Mouse (Mus musculus) hindbrain, embryonic 14.5 days (tissue): ENCODE measurements around the gene Hpse. TPM values are rescaled to one million over a fixed set of nuclear protein-coding genes. Genes with fewer than 3 reads are reported as not detected.

Experiments used
- ATAC-seq: fragments of 200-750 bp; cut with Nextera tagmentation; 2 replicates; pipeline ENCODE4 v1.8.0; 2017; ENCODE audit warnings: moderate number of reproducible peaks, mild to moderate bottlenecking, moderate TSS enrichment, moderate library complexity; ENCODE audit not compliant: low FRiP score
- DNase-seq: peaks from one replicate; pipeline ENCODE4 v3.0.0-alpha.2; 2015; ENCODE audit warnings: low spot score
- H3K27ac ChIP-seq: fragments of 300-500 bp; sonication (generic); 2 replicates; pipeline ENCODE4 v1.5.1; 2014; ENCODE audit warnings: mild to moderate bottlenecking, moderate library complexity
- H3K27me3 ChIP-seq: fragments of 300-500 bp; sonication (generic); 2 replicates; pipeline ENCODE4 v1.6.1; 2014; ENCODE audit warnings: mild to moderate bottlenecking, low read length, mixed read lengths; ENCODE audit not compliant: control insufficient read depth, insufficient read depth
- H3K36me3 ChIP-seq: fragments of 300-500 bp; sonication (generic); replicated peaks from 2 replicates; pipeline ENCODE4 v1.6.1; 2014; ENCODE audit not compliant: control insufficient read depth, insufficient read depth
- H3K4me1 ChIP-seq: fragments of 300-500 bp; sonication (generic); replicated peaks from 2 replicates; pipeline ENCODE4 v1.6.1; 2014; ENCODE audit warnings: antibody characterized with exemption, low read length, mixed read lengths; ENCODE audit not compliant: control insufficient read depth, insufficient read depth
- H3K4me2 ChIP-seq: fragments of 300-500 bp; sonication (generic); replicated peaks from 2 replicates; pipeline ENCODE4 v1.6.1; 2014; ENCODE audit warnings: mild to moderate bottlenecking, moderate library complexity
- H3K4me3 ChIP-seq: fragments of 300-500 bp; sonication (generic); replicated peaks from 2 replicates; pipeline ENCODE4 v1.5.1; 2014; ENCODE audit warnings: mild to moderate bottlenecking, low read length
- H3K9ac ChIP-seq: fragments of 300-500 bp; sonication (generic); 2 replicates; pipeline ENCODE4 v1.6.1; 2014
- H3K9me3 ChIP-seq: fragments of 300-500 bp; sonication (generic); 2 replicates; pipeline ENCODE4 v1.6.1; 2016; ENCODE audit warnings: low read length; ENCODE audit not compliant: control insufficient read depth
- WGBS: fragments of 180-500 bp; shearing (Covaris S2); extraction: QIAGEN DNeasy Blood & Tissue Kit; methylation state at CpG from one replicate; pipeline ENCODE4 v1.1.7; 2014; 5-methylcytosine and 5-hydroxymethylcytosine counted together
- polyA plus RNA-seq: library from polyadenylated mRNA; unstranded; fragments of >200 nt; fragmentation: Nextera tagmentation; extraction: Ambion mirVana; gene quantifications from 2 replicates; pipeline ENCODE4 v1.2.1, GENCODE M21; 2014

The Hpse gene
- polyA plus RNA-seq, result 0.41 and 0.65 TPM in 2 replicates

DNA sequence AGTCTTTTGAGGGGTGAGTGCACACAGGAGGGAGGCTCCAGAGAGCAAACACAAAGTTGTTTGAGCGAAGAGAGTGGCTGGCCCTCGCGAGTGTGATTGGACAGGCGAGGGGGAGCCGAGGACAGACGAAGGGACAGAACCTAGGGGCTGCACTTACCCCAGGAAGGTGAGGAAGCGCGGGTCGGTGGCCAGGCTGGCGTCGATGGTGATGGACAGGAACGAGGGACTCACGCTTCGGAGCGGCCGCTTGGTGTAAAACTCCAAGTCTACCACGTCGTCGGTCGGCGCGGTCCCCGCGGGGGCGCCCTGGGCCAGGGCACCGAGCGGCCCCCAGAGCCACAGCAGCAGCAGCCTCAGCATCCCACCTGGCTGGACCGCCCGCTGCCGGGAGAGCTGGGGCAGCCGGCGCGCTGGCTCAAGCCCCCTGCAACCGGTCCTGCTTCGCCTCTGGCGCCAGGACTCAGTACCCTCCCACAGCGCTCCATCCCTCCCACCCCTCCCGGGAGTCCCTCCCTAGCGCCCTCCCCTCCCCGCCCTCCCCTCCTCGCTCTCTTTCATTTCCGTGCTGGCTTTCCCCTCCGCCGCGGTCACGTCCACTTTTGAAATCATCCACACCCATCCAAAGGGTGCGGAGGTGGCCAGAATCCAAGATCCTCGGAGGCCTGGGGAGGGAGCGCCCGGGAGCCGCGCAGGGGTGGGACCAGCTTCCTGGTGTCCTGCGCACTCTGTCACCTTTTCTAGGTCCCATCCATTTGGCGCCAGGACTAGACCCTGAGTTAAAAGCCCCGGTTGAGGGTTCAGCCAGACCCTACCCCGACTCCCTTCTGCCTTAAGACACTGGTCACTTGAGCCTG lies at the start of gene Hpse:
Hpse (minus strand) TSS at position 482 of the 854 bp plus-strand sequence.
- Histone ChIP-seq H3K4me3 (peak within 1 kb of the TSS; percentile 40), H3K9ac (peak within 1 kb of the TSS; percentile 43), H3K4me2 (peak within 1 kb of the TSS; percentile 97), H3K4me1 (peaks cover 9% of the 10 kb centered on the region; the same call in 1 of the 2 replicates), H3K27me3 (peaks cover 29% of the 10 kb centered on the region), H3K9me3 (no peaks in the 10 kb centered on the region), H3K36me3 (no peaks in the 10 kb centered on the region), H3K27ac (no peak within 1 kb of the TSS)
- WGBS, result under 1% methylated on average over 51 of the region's 56 CpGs
- DNase-seq (no peak), ATAC-seq (peak; percentile 43; the same call in 1 of the 2 replicates)

GRCm38 (mm10) chr5:100766026-100766425 lies 46.5 kb upstream of the Hpse start:
- H3K4me2 ChIP-seq, result no peak overlapping the region
- H3K27ac ChIP-seq, result no peak overlapping the region
- whole genome bisulfite sequencing, result 97% methylated on average over 7 of the region's 7 CpGs
- H3K27me3 ChIP-seq, result no peaks in the 10 kb centered on the region
- no peak for DNase-seq
- H3K4me1 ChIP-seq, result no peaks in the 10 kb centered on the region
- no peak overlapping the region for H3K9ac ChIP-seq
- no peak for ATAC-seq
- peaks cover 92% of the 10 kb centered on the region for H3K36me3 ChIP-seq
- H3K4me3 ChIP-seq, result no peak overlapping the region
- no peaks in the 10 kb centered on the region for H3K9me3 ChIP-seq

DNA sequence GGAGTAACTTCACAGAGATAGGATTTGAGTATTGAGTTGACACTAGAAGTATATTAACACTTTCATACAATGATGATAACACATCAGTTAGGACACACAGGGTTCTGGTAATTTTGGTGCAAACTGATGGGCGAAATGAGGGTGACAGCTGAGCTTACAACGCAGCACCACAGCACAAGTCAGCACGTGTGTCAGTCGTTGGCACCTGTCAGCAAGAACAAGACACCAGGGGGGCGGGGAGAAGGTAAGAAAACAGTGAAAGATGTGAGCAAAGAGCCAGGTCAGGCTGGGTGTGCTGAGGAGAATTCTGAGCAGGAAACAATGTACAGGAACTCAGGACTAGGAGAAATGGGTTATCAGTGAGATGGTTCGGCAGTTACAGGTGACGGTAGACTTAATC lies 42.2 kb upstream of the Hpse start:
- no peak overlapping the region for H3K4me3 ChIP-seq
- H3K27me3 ChIP-seq, result no peaks in the 10 kb centered on the region
- no peak for ATAC-seq
- DNase-seq, result no peak
- H3K36me3 ChIP-seq, result peaks cover 56% of the 10 kb centered on the region
- H3K4me1 ChIP-seq, result no peaks in the 10 kb centered on the region
- no peak overlapping the region for H3K27ac ChIP-seq
- H3K4me2 ChIP-seq, result no peak overlapping the region
- no peaks in the 10 kb centered on the region for H3K9me3 ChIP-seq
- 96% methylated on average over 7 of the region's 7 CpGs for WGBS
- H3K9ac ChIP-seq, result no peak overlapping the region

- Histone ChIP-seq H3K4me1 (no peaks in the 10 kb centered on the region), H3K9me3 (no peaks in the 10 kb centered on the region), H3K27ac (no peak overlapping the region), H3K4me3 (no peak overlapping the region), H3K9ac (no peak overlapping the region), H3K27me3 (no peaks in the 10 kb centered on the region), H3K4me2 (no peak overlapping the region), H3K36me3 (peaks cover 41% of the 10 kb centered on the region)
- WGBS, result 79% methylated on average over 10 of the region's 10 CpGs
- ATAC-seq (no peak), DNase-seq (no peak)
Measured at GRCm38 (mm10) chr5:100760049-100760663, 40.6 kb upstream of the Hpse start.

- Histone ChIP-seq H3K9ac (no peak overlapping the region), H3K4me2 (no peak overlapping the region), H3K27ac (no peak overlapping the region), H3K36me3 (peaks cover 21% of the 10 kb centered on the region), H3K27me3 (no peaks in the 10 kb centered on the region), H3K9me3 (no peaks in the 10 kb centered on the region), H3K4me3 (no peak overlapping the region), H3K4me1 (no peaks in the 10 kb centered on the region)
- WGBS, result 95% methylated on average over 5 of the region's 5 CpGs
- DNase-seq (no peak), ATAC-seq (no peak)
Measured at GRCm38 (mm10) chr5:100758121-100758520, 38.6 kb upstream of the Hpse start.

- no peaks in the 10 kb centered on the region for H3K36me3 ChIP-seq
- ATAC-seq (no peak), DNase-seq (no peak)
- no peak overlapping the region for H3K27ac ChIP-seq
- H3K4me1 ChIP-seq, result 0 out of 2 replicates have a peak, but pooled peaks cover 6% of the 10 kb centered on the region
- no peaks in the 10 kb centered on the region for H3K27me3 ChIP-seq
- no peak overlapping the region for H3K4me2 ChIP-seq
- no peaks in the 10 kb centered on the region for H3K9me3 ChIP-seq
- WGBS, result 25% methylated on average over 7 of the region's 7 CpGs
- no peak overlapping the region for H3K4me3 ChIP-seq
- no peak overlapping the region for H3K9ac ChIP-seq
Measured at GRCm38 (mm10) chr5:100753407-100753806, 33.9 kb upstream of the Hpse start.

DNA sequence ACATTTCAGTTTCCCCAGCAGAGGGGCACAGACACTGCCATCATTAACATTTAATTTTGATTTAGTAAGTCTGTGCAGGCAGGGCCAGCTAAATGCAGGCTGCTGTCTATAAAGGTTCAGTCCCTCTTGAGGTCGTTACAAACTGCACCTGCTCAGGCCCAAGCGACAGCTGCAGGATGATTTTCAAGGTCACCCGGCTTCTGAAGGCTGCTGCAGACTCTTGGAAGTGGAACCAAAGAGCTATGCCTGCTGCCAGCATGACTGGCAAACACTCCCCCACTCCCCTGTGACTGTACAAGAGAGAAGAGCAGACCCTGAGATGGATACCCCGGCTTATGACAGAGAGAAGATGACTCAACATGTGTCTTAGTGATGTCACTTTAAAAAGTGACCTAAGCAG lies 32.1 kb upstream of the Hpse start:
- H3K36me3 ChIP-seq, result no peaks in the 10 kb centered on the region
- H3K27ac ChIP-seq, result 0 out of 2 replicates have a peak overlapping the region, but pooled peaks have one; percentile 32
- no peak overlapping the region for H3K4me3 ChIP-seq
- no peak overlapping the region for H3K4me2 ChIP-seq
- ATAC-seq (no peak), DNase-seq (no peak)
- no peaks in the 10 kb centered on the region for H3K9me3 ChIP-seq
- 0 out of 2 replicates have a peak, but pooled peaks cover 6% of the 10 kb centered on the region for H3K4me1 ChIP-seq
- no peak overlapping the region for H3K9ac ChIP-seq
- WGBS, result 40% methylated on average over 4 of the region's 4 CpGs
- no peaks in the 10 kb centered on the region for H3K27me3 ChIP-seq

- no peak overlapping the region for H3K4me2 ChIP-seq
- H3K36me3 ChIP-seq, result no peaks in the 10 kb centered on the region
- no peaks in the 10 kb centered on the region for H3K27me3 ChIP-seq
- H3K9ac ChIP-seq, result no peak overlapping the region
- no peak overlapping the region for H3K4me3 ChIP-seq
- H3K4me1 ChIP-seq, result 0 out of 2 replicates have a peak, but pooled peaks cover 6% of the 10 kb centered on the region
- ATAC-seq, result no peak
- no peak for DNase-seq
- 84% methylated on average over 10 of the region's 10 CpGs for WGBS
- no peak overlapping the region for H3K27ac ChIP-seq
- no peaks in the 10 kb centered on the region for H3K9me3 ChIP-seq
Measured at GRCm38 (mm10) chr5:100750617-100751255, 31.2 kb upstream of the Hpse start.

GRCm38 (mm10) chr5:100738802-100739201 lies 19.3 kb upstream of the Hpse start:
- Histone ChIP-seq H3K4me1 (no peaks in the 10 kb centered on the region), H3K4me3 (no peak overlapping the region)
- WGBS, result 92% methylated on average over 8 of the region's 8 CpGs

More at GRCm38 (mm10) chr5:100738802-100739201, 19.3 kb upstream of the Hpse start:
- no peak for ATAC-seq
- H3K27ac ChIP-seq, result no peak overlapping the region
- H3K9ac ChIP-seq, result no peak overlapping the region
- DNase-seq, result no peak
- H3K4me2 ChIP-seq, result no peak overlapping the region
- no peaks in the 10 kb centered on the region for H3K27me3 ChIP-seq
- H3K36me3 ChIP-seq, result no peaks in the 10 kb centered on the region
- H3K9me3 ChIP-seq, result no peaks in the 10 kb centered on the region
